Mouse (Mus musculus): Measurements from ENCODE around the gene Tsr3. TPM values are rescaled to one million over a fixed set of nuclear protein-coding genes. Genes with fewer than 3 reads are reported as not detected.

Tsr3 gene
- total RNA-seq, 2 experiments from 2014 or later, result 10.9 to 27.8 TPM

- ATAC-seq (replicated peaks; ENCODE audit: poor library complexity, severe bottlenecking), result peak; percentile 76
Observed at GRCm38 (mm10) chr17:25285033-25285432, 45.1 kb downstream of the Tsr3 start.

- ATAC-seq (replicated peaks; ENCODE audit: poor library complexity, severe bottlenecking), result peak; percentile 84
Observed at GRCm38 (mm10) chr17:25288842-25289241, 48.9 kb downstream of the Tsr3 start.

- ATAC-seq (replicated peaks; ENCODE audit: poor library complexity, severe bottlenecking), result no peak
Observed at GRCm38 (mm10) chr17:25290411-25290810, 50.4 kb downstream of the Tsr3 start.

Other genes starting within 250 kb of the Tsr3 start
- gene Cramp1l, start 224.4 kb upstream of the Tsr3 start, total RNA-seq (2014; fragmentation: Nextera tagmentation), result 27.3 and 27.6 TPM in 2 replicates
- gene Cramp1l, start 224.4 kb upstream of the Tsr3 start, total RNA-seq (2017), result 7.8 and 8.2 TPM in 2 replicates
- 12.3 and 22.1 TPM in 2 replicates for gene Ift140, start 224.1 kb upstream of the Tsr3 start, total RNA-seq (2014; fragmentation: Nextera tagmentation)
- gene Ift140, start 224.1 kb upstream of the Tsr3 start, total RNA-seq (2017), result 15.6 and 28.8 TPM in 2 replicates
- not detected in 2 replicates for gene Tmem204, start 156.6 kb upstream of the Tsr3 start, total RNA-seq (2014; fragmentation: Nextera tagmentation)
- not detected in 2 replicates for gene Tmem204, start 156.6 kb upstream of the Tsr3 start, total RNA-seq (2017)
- 49.8 and 55.9 TPM in 2 replicates for gene Telo2, start 124.2 kb upstream of the Tsr3 start, total RNA-seq (2014; fragmentation: Nextera tagmentation)
- 21.8 and 37.3 TPM in 2 replicates for gene Telo2, start 124.2 kb upstream of the Tsr3 start, total RNA-seq (2017)
- not detected in 2 replicates for gene Ptx4, start 119.4 kb upstream of the Tsr3 start, total RNA-seq (2014; fragmentation: Nextera tagmentation)
- gene Ptx4, start 119.4 kb upstream of the Tsr3 start, total RNA-seq (2017), result not detected in 2 replicates
- 12.1 and 18.9 TPM in 2 replicates for gene Clcn7, start 106.8 kb upstream of the Tsr3 start, total RNA-seq (2014; fragmentation: Nextera tagmentation)
- gene Clcn7, start 106.8 kb upstream of the Tsr3 start, total RNA-seq (2017), result 11.3 and 12.6 TPM in 2 replicates
- gene Ccdc154, start 77.7 kb upstream of the Tsr3 start, total RNA-seq (2014; fragmentation: Nextera tagmentation), result 0.49 TPM in 1 of 2 replicates, not detected in the other
- 0.21 TPM in 1 of 2 replicates, not detected in the other for gene Ccdc154, start 77.7 kb upstream of the Tsr3 start, total RNA-seq (2017)
- not detected in 2 replicates for gene Gm38655, start 64.7 kb upstream of the Tsr3 start, total RNA-seq (2014; fragmentation: Nextera tagmentation)
- gene Gm38655, start 64.7 kb upstream of the Tsr3 start, total RNA-seq (2017), result not detected in 2 replicates
- gene BC003965, start 55.6 kb upstream of the Tsr3 start, total RNA-seq (2014; fragmentation: Nextera tagmentation), result 13.1 and 17.0 TPM in 2 replicates
- gene BC003965, start 55.6 kb upstream of the Tsr3 start, total RNA-seq (2017), result 10.0 and 10.2 TPM in 2 replicates
- gene Unkl, start 51.8 kb upstream of the Tsr3 start, total RNA-seq (2014; fragmentation: Nextera tagmentation), result 6.8 and 17.2 TPM in 2 replicates
- gene Unkl, start 51.8 kb upstream of the Tsr3 start, total RNA-seq (2017), result 5.6 and 9.9 TPM in 2 replicates
- 10.9 and 19.2 TPM in 2 replicates for gene Gnptg, start within 50 bp of the Tsr3 start, total RNA-seq (2014; fragmentation: Nextera tagmentation)
- 23.7 and 27.8 TPM in 2 replicates for gene Gnptg, start within 50 bp of the Tsr3 start, total RNA-seq (2017)
- gene Baiap3, start 16.2 kb downstream of the Tsr3 start, total RNA-seq (2014; fragmentation: Nextera tagmentation), result 7.6 and 9.1 TPM in 2 replicates
- gene Baiap3, start 16.2 kb downstream of the Tsr3 start, total RNA-seq (2017), result 3.8 and 11.9 TPM in 2 replicates
- 356 and 387 TPM in 2 replicates for gene Ube2i, start 34.5 kb downstream of the Tsr3 start, total RNA-seq (2014; fragmentation: Nextera tagmentation)
- 268 and 276 TPM in 2 replicates for gene Ube2i, start 34.5 kb downstream of the Tsr3 start, total RNA-seq (2017)
- gene Prss34, start 58.2 kb downstream of the Tsr3 start, total RNA-seq (2014; fragmentation: Nextera tagmentation), result 2.4 and 94.9 TPM in 2 replicates
- gene Prss34, start 58.2 kb downstream of the Tsr3 start, total RNA-seq (2017), result 21.6 and 23.7 TPM in 2 replicates
- not detected in 2 replicates for gene Prss28, start 68.5 kb downstream of the Tsr3 start, total RNA-seq (2014; fragmentation: Nextera tagmentation)
- gene Prss28, start 68.5 kb downstream of the Tsr3 start, total RNA-seq (2017), result not detected in 2 replicates
- not detected in 2 replicates for gene Prss29, start 78.5 kb downstream of the Tsr3 start, total RNA-seq (2014; fragmentation: Nextera tagmentation)
- gene Prss29, start 78.5 kb downstream of the Tsr3 start, total RNA-seq (2017), result not detected in 2 replicates
- gene Tpsab1, start 105.4 kb downstream of the Tsr3 start, total RNA-seq (2014; fragmentation: Nextera tagmentation), result not detected in 2 replicates
- not detected in 2 replicates for gene Tpsab1, start 105.4 kb downstream of the Tsr3 start, total RNA-seq (2017)
- not detected in 2 replicates for gene Tpsb2, start 126.1 kb downstream of the Tsr3 start, total RNA-seq (2014; fragmentation: Nextera tagmentation)
- gene Tpsb2, start 126.1 kb downstream of the Tsr3 start, total RNA-seq (2017), result not detected in 2 replicates
- gene Tpsg1, start 129.1 kb downstream of the Tsr3 start, total RNA-seq (2014; fragmentation: Nextera tagmentation), result not detected in 2 replicates
- not detected in 2 replicates for gene Tpsg1, start 129.1 kb downstream of the Tsr3 start, total RNA-seq (2017)
- gene Cacna1h, start 193.6 kb downstream of the Tsr3 start, total RNA-seq (2014; fragmentation: Nextera tagmentation), result not detected in 2 replicates
- gene Cacna1h, start 193.6 kb downstream of the Tsr3 start, total RNA-seq (2017), result not detected in 2 replicates
- not detected in 2 replicates for gene Tekt4, start 214.4 kb downstream of the Tsr3 start, total RNA-seq (2014; fragmentation: Nextera tagmentation)
- not detected in 2 replicates for gene Tekt4, start 214.4 kb downstream of the Tsr3 start, total RNA-seq (2017)